Mouse (Mus musculus) heart, postnatal 10 days (tissue): ENCODE data around the gene Emc9. TPM values are rescaled to one million over a fixed set of nuclear protein-coding genes. Genes with fewer than 3 reads are reported as not detected.
A peak's percentile ranks its signal among the peaks of the same experiment; 100 is the strongest.

Experiments
- DNase-seq, 2 experiments: peaks; one replicate each; pipeline ENCODE4 v3.0.0; 2021
- intact Hi-C: fragments of 180-260 bp; cut with DNase I; formaldehyde crosslinking; loops from one replicate; pipeline ENCODE4 v1.15.1; 2025
- total RNA-seq, 2 experiments: library from RNA; stranded (reverse); gene quantifications; 2 replicates each; pipeline ENCODE4 v1.2.3; 2021

Emc9 gene
- total RNA-seq, 2 experiments from 2014 or later = 42.6 to 43.4 TPM

DNA sequence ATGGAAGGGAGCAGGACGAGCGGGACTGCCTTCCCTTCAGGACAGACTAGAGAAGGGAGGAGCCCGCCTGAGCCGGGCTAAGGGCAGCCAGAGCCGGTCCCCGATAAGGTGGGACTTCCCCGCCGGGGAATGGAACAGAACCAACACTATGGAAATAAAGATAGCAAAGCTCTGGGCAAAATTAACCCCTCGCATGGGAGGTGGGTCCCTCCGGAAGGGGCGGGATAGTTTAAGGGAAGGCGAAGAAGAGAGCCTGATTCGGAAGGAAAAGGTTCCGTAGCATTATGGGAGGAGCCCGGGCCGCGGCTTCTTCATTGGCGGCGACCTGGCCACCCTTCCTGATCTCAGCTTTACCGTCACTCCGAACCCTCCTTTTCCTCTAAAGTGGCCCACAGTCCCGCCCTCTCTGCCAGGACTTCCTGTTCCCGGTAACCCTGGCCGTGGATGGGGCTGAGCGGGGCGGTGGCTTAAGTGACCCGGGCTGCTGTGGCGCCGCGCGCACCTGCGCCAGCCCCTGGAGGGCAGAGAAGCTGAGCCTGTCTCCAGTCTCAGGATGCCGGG is 6.3 kb upstream of the Emc9 start, which contains the start of gene Rnf31:
TSS of gene Rnf31 (plus strand) at position 378 of the 561 bp plus-strand sequence.
- intact Hi-C loops = no loop called here
- peak; percentile 96 for DNase-seq

DNA sequence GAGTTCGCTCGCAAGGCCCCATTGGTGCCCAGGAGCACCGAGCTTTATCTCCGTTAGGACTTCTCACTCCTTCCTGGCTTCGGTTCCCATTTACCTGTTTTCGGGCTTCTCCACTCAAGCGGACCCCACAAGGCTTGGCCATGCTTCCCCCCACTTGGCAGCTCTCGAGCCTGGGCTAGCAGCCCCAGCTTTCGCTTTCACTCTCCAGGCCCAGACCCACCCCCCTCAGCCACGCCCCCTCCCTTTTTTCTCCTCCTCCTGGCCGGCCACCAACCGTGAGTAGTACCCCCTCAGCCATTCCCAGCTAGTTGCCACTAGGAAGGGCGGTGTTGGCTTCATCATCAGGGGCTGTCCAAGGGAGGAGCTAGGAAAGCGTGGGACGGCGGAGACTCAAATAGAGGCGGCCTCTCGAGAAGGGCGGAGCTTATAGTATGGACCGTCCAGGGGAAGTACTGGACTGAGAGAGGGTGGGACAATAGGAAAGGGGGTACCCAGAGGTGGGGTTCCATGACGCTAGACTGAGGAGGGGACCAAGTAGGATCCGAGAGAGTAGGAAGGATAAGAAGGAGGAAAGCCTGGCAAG is 5.7 kb upstream of the Emc9 start, which contains the start of gene Psme2:
TSS of gene Psme2 (minus strand) at position 366 of the 583 bp plus-strand sequence.
- DNase-seq = peak; percentile 96 to 97
- intact Hi-C loops = no loop called here

DNA sequence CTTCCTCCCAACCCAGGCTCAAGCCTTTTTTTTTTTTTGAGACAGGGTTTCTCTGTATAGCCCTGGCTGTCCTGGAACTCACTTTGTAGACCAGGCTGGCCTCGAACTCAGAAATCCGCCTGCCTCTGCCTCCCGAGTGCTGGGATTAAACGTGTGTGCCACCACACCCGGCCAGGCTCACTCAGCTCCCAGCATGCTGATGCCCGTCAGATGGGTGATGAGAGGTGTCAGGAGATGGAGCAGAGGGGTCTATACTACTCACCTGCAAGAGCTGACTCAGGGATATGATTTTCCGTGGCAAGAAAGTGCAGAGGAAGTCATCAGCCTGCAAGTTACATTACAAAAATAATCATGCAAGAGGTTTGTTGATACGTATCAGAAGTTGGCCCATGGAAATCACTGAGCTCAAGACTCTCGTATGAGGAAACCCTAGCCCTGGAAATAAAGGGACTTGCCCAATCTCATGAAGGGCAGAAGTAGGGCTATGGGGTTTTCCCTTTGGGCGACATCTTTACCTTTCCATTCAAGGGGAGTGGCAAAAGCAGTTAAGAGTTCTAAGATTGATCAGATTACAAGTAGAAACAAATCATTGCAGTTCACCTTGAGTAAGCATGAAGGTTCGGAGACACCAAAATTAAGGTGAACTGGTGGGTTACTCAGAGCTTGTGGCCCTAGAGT is 4.8 kb upstream of the Emc9 start:
- DNase-seq = no peak

DNA sequence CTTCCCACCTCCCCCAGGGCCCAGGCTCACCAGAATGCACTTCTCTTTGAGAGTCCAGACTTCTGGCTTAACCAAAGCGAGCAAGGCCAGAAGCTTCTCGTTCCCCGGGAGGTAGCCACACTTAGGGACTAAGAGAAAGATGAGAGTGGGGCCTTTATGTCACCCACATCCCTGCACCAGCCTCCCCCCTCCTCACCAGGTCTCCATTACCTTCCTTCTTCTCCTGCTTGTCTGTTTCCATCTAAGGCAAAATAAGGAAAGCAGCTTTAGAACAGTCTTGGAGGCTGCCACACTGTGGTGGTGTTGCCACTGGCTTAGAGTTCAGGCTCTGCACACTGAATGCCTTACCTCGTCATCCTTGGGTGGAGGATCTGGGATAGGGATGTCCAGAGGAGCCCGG is 4.2 kb upstream of the Emc9 start:
- intact Hi-C loops = no loop called here
- DNase-seq = no peak

More for the DNA sequence above, 4.8 kb upstream of the Emc9 start:
- intact Hi-C loops = no loop called here

DNA sequence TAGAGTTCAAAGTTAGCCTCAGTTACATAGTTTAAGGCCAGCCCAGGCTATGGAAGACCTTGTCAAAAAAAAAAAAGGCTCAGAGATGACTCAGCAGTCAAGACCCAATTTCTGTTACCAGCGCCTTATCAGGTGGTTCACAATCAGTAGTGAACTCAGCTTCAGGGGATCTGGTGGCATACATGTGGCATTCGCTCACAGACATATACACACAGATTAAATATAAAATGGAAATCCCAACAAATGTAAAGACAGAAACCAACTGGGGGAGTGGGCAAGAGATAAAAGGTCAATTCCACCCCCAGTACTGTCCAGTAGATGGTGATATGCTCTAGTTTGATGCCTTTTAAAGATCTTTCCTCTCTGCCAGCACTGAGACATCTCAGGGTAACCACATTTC is 1.0 kb upstream of the Emc9 start:
- intact Hi-C loops = no loop called here
- DNase-seq = no peak

DNA sequence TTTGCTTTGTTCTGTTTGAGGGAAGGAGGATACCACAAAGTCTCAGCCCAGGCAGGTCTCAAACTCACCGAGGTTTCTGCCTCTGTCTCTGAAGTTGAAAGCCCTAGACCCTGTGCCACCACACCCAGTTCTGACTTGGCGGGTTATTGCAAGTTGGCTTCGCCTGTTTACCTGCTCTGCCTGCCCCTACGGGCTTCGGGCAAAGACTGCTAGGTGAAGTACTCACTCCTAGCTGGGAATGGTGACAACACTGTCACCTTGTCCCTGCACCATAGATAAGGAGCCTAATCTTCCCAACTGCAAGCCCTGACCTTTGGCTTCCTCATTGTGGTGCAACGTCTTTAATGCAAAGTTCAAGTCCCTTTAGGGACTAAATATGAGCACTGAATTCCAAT is 461 bp upstream of the Emc9 start:
- intact Hi-C loops = no loop called here
- peak in 1 of 2 experiments; percentile 25 for DNase-seq

DNA sequence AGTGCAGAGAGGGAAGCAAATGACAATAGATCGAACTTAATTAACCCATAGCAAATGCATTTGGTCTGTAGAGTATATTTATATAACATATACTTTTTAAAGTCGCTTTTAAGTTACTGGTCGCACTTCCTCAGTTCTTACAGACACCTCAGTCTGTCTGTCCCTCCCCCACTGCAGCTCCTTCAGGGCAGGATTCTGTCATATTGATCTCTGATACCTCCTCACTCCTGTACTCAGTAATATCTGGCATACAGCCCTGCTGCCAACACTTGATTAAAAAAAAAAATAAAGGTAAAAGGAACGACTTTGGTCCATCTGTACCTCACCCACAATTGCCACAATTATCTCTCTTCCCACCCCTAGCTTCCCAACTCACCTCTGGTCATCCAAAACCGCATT is 800 bp downstream of the Emc9 start:
- intact Hi-C loops = no loop called here
- DNase-seq = no peak

DNA sequence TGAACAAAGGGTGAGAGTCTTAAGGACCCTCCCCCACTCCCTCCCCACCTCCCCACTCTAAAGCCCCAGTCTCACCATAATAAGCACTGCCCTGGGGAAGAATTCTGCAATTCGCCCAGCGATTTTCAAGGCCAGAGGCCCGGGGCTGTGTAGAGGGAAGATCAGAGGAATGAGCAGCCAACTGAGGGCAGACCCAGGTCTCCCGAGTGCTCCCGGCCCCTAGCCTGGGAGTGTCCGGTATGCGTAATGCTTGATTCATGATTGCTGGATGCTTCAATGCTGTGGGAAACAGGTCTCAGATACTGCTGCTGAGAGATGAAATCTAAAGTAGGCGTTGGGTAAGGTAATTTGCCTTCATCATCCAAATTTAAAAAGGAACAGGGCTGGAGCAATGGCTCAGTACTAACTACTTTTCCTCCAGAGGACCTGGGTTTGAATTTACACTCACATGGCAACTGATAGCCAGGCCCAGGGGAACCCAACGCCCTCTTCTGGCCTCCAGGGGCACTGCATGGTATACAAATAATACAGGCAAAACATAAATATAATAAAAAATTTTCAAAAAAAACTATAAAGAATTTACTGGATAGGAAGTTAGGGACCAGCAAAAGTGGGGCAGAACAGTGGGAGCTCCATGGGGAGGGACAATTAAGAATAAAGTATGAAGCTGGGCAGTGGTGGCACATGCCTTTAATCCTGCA is 3.0 kb downstream of the Emc9 start:
- intact Hi-C loops = no loop called here
- DNase-seq = no peak

DNA sequence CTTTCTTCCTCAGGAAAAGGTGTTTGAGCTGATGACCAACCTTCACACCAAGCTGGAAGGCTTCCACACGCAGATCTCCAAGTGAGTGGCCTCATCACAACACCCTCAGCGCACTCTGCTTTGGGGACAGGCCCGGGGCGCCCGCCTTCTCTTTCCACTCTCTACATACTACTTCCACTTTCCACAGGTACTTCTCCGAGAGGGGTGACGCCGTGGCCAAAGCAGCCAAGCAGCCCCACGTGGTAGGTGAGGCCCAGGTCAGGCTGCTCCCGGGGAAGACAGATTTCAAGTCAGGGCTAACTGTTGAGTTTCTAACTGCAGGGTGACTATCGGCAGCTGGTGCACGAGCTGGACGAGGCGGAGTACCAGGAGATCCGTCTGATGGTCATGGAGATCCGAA is 4.4 kb downstream of the Emc9 start:
- no peak for DNase-seq
- intact Hi-C loops = no loop called here

DNA sequence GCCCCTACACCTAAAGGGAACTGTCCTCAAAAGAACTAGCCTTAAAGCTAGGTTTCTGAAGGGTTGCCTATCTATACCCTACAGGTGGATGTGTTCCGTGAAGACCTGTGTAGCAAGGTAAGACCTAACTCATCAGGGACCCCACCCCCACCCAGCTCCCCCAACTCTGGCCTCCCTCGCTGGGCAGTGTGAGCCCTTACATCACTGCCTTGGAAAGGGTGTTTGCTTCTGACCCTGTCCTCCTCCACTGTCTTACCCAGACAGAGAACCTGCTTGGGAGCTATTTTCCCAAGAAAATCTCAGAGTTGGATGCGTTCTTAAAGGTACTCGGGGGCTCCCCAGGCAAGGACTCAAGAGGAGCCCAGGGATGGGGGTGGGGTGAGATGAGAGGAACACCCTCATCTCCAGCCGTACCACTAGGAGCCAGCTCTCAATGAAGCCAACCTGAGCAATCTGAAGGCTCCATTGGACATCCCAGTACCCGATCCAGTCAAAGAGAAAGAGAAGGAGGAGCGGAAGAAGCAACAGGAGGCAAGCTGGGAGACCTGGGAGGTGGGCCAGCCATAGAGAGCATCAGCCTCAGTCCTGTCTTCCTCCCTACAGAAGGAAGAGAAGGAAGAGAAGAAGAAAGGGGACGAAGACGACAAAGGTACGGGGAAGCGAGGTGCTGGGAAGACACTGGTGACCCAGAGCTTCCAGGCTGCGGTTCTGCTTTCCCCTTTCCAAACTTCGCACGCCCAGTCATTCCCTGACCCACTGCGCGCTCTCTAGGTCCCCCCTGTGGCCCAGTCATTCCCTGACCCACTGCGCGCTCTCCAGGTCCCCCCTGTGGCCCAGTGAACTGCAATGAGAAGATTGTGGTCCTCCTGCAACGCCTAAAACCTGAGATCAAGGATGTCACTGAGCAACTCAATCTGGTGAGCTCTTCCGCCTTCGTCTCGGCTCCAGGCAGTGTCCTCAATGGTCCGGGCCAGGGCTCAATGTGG is 5.3 kb downstream of the Emc9 start:
- intact Hi-C loops = no loop called here
- DNase-seq = no peak

DNA sequence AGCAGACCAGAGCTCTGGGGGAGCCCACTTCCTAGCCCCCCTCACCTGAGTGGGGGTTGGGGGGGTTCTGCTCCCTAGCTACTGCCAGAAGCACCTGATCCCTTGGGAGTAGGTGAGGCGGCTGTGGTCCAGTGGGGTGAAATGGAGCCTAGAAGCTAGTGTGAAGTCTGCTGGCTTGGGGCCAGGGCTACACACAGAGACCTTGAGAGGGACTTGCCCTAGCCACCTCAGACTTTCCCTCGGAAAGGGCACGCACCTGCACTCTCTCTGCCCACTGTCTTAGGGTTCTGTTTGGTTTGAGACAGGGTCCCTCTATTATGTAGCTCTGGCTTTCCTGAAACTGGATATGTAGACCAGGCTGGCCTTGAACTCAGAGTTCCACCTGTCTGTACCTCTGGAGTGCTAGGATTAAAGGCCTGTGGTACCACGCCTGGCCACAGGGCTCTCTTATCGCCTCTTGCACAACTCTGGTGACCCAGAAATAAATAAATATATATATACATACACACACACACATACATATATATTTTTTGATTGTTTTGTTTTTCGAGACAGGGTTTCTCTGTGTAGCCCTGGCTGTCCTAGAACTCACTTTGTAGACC is 6.3 kb downstream of the Emc9 start:
- peak; percentile 66 to 77 for DNase-seq
- intact Hi-C loops = no loop called here

DNA sequence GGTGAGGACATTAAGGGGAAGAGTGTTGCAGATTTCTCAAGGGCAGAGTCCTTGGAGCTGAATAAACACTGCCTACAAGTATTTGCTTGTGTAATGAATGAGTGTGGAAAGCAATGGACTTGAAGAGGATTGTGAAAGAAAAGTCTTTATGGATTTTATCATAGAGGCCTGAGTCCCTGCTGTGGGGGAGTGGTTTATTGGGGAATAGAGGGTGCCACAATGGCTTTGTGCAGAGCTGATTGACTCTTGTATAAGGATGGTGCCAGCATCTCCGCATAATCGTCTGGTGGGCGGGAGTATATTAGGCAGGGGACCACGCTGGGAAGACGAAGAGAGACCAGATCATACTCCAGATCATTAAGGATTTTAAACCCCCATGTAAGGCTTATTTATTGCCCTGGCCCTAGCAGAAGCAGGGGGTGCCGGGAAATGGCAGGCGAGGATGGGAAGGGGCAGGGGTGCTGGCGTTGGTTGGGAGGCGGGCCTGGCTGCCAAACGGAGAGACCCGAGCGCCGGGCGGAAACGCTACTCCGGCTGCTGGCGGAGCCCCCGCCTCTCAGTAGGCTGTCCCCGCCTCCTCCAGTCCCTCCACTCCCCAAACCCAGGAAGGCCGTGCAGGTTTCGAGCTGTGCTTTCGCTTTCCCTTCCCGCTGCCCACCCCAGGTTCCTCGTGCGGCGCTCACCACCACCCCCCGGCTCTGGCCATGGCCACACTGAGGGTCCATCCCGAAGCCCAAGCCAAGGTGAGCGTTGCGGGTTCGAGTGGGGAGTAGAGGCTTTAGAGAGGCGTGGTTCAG is 7.0 kb downstream of the Emc9 start, which contains the start of gene Psme1:
TSS of gene Psme1 (plus strand) at position 253 of the 797 bp plus-strand sequence.
- intact Hi-C loops = no loop called here
- peak; percentile 81 to 88 for DNase-seq

DNA sequence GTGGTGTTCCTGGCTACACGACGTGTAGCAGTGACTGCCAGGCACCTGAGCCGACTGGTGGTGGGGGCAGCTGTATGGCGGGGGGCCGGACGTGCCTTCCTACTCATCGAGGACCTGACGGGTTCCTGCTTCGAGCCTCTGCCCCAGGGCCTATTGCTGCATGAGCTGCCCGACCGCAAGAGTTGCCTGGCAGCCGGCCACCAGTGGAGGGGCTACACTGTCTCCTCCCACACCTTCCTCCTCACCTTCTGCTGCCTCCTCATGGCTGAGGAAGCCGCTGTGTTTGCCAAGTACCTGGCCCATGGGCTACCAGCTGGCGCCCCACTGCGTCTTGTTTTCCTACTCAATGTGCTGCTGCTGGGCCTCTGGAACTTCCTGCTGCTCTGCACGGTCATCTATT is 8.7 kb downstream of the Emc9 start:
- intact Hi-C loops = no loop called here
- peak; percentile 42 to 52 for DNase-seq

DNA sequence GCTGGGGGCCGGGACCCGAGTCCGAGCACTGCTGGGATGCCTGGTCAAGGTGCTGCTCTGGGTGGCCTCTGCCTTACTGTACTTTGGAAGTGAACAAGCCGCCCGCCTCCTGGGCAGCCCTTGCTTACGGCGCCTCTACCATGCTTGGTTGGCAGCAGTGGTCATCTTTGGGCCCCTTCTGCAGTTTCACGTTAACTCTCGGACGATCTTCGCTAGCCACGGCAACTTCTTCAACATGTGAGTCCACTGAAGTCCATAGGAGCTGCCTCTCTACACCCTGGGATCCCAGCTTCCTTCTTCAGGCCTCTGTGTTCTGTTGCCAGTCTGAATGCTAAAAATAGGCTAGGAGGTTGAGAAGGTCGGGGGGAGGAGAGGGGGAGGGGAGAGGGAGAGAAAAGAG is 9.4 kb downstream of the Emc9 start:
- peak in 1 of 2 experiments; percentile 54 for DNase-seq
- intact Hi-C loops = no loop called here

DNA sequence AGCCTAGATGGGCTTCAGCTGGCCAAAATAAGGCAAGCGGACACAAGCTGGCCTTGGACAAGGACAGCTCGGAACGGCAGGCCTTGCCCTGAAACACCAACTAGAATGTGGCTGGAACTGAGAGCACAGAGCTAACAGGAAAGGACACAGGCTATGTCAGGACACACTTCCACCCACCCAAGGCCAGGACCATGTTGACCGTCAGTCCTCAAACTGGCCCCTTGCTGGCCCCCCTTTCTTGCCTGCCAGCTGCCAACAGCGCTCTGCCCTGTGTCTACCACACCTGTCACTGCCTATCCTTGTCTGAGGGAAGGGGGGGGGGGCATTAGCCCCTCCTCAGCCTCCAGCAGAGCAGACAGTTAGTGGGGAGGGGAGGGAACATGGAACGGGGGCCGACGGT is 9.8 kb downstream of the Emc9 start, which contains the start of gene Fitm1:
TSS of gene Fitm1 (plus strand) at position 316 of the 400 bp plus-strand sequence.
- peak; percentile 82 to 83 for DNase-seq
- intact Hi-C loops = no loop called here

DNA sequence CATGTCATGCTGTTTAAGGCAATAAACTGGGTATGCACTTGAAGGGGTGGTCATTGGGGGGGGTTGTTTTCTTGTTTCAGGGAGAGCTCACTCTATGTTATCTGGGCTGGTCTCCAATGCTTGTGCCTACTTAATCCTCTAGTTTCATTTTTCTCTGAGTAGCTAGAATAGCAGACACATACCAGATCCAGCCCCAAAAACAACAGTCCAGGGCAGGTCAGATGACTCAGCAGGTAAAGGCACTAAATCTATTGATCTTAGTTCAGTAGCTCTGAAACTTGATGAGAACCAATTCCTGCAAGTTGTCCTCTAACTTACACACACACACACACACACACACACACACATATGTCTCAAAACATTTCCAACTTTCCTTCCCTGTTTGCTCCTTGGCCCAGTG is 13.3 kb downstream of the Emc9 start:
- no peak for DNase-seq
- intact Hi-C loops = no loop called here

DNA sequence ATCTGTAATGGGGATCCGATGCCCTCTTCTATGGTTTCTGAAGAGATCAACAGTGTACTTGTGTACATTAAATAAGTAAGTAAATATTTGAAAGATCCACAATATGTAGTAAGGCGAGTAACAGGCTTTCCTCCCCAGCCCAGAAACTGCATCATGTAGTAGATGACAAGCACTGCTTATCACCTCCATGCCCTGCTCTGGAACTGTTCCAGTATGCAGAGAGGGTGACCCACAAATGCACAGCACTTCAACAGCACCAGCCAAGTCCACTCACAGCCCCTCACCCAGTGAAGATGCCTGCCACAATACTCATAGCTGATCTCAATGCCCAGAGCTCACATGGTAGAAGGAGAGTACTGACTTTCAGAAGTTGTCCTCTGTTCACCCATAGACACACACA is 14.5 kb downstream of the Emc9 start:
- intact Hi-C loops = no loop called here
- no peak for DNase-seq

DNA sequence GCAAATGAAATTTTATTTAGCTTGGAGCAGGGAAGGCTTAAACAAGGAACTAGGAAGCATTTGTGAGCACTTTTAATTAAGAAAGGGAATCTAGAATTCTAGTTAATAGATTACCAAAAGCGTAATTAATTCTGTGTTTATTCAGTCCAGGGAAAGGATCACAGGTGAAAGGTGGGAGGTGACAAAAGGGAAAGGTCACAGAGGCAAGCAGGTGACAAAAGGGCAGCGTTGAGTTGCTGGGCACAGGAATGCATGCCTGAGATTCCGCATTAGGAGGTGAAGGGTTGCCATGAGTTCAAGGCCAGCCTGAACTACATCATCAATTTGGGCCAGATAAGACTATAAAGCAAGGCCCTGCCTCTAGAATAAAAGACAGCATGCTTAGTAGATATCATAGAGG is 17.6 kb downstream of the Emc9 start:
- no peak for DNase-seq
- intact Hi-C loops = no loop called here

DNA sequence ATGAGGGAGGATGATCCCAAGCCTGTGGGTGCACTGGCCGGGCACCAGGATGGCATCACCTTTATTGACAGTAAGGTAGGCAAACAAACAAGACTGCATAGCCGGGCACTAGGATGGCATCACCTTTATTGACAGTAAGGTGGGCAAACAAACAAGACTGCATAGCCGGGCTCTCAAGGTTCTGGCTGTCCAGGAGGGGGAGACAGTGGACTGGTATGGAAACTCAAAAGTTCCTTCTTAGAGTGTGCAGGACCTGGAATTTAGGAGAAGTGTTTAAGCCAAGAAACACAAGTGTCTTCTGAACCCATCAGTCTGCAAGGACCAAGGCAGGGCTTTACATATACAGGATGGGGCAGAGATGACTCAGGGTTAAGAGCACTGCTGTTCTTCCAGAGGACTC is 19.4 kb downstream of the Emc9 start:
- no peak for DNase-seq
- intact Hi-C loops = no loop called here
